In genomic region chr1:154117688-154118373, GRCm38 (mm10) we compare ENCODE assay signal across 9 mouse cellular contexts.
DNase-seq lines count a peak whose midpoint lies in the region; ATAC-seq lines count a peak whose summit lies in the region.
"Had no signal": no experiment of that assay in that cellular context is flagged by ENCODE, and none has a peak within 500 bp of the region (broad histone marks: within the 10 kb centered on the region; RNA-seq: fewer than 3 reads in every experiment).

No protein-coding gene starts in this region.

- no peaks in the 10 kb centered on the region for H3K27me3 ChIP-seq in embryonic facial prominence, embryonic 12.5 days
- no peaks in the 10 kb centered on the region for H3K27me3 ChIP-seq in heart, embryonic 11.5 days (ENCODE audit: control insufficient read depth, insufficient read depth, low read length)
- H3K27me3 ChIP-seq in liver, embryonic 11.5 days (replicated peaks; ENCODE audit: control insufficient read depth, insufficient read depth, low read length), result no peaks in the 10 kb centered on the region
- no peaks in the 10 kb centered on the region for H3K27me3 ChIP-seq in stomach, embryonic 14.5 days (ENCODE audit: control insufficient read depth, insufficient read depth, low read length)

- 0 out of 2 replicates have a peak, but pooled peaks have one; percentile 59 for ATAC-seq in embryonic facial prominence, embryonic 12.5 days (ENCODE audit: insufficient number of reproducible peaks, insufficient read depth, low FRiP score, low TSS enrichment)
- ATAC-seq in heart, embryonic 11.5 days (replicated peaks; ENCODE audit: insufficient number of reproducible peaks, low FRiP score, low TSS enrichment), result 0 out of 2 replicates have a peak, but pooled peaks have one; percentile 42
- ATAC-seq in liver, embryonic 11.5 days (replicated peaks; ENCODE audit: low FRiP score), result peak; percentile 78
- ATAC-seq in monocyte, adult 5-6 weeks (replicated peaks; ENCODE audit: insufficient number of reproducible peaks, low FRiP score, low TSS enrichment, poor library complexity, severe bottlenecking), result peak; percentile 55
- ATAC-seq in stomach, embryonic 14.5 days (ENCODE audit: insufficient number of reproducible peaks, insufficient read depth, low FRiP score, low read depth), result peak; percentile 60

- H3K9ac ChIP-seq in embryonic facial prominence, embryonic 12.5 days, result no peak overlapping the region
- 0 out of 2 replicates have a peak overlapping the region, but pooled peaks have one; percentile 34 for H3K9ac ChIP-seq in heart, embryonic 11.5 days (ENCODE audit: low read depth, low read length)
- H3K9ac ChIP-seq in liver, embryonic 11.5 days (ENCODE audit: low read depth, low read length), result peak overlapping the region; percentile 37; the same call in 1 of the 2 replicates
- peak overlapping the region; percentile 25 for H3K9ac ChIP-seq in stomach, embryonic 14.5 days (replicated peaks; ENCODE audit: low read depth, low read length)

- H3K9me3 ChIP-seq in embryonic facial prominence, embryonic 12.5 days, result no peaks in the 10 kb centered on the region
- H3K9me3 ChIP-seq in heart, embryonic 11.5 days (replicated peaks; ENCODE audit: control insufficient read depth, low read length), result no peaks in the 10 kb centered on the region
- no peaks in the 10 kb centered on the region for H3K9me3 ChIP-seq in liver, embryonic 11.5 days (ENCODE audit: control insufficient read depth, low read length)
- H3K9me3 ChIP-seq in stomach, embryonic 14.5 days (ENCODE audit: control insufficient read depth, low read depth, low read length), result no peaks in the 10 kb centered on the region

- H3K27ac ChIP-seq in embryonic facial prominence, embryonic 12.5 days, result peak overlapping the region; percentile 61; the same call in 1 of the 2 replicates
- no peak overlapping the region for H3K27ac ChIP-seq in heart, embryonic 11.5 days (ENCODE audit: low read depth, low read length)
- H3K27ac ChIP-seq in liver, embryonic 11.5 days (ENCODE audit: low read depth, low read length), result no peak overlapping the region
- H3K27ac ChIP-seq in stomach, embryonic 14.5 days (ENCODE audit: low read length), result no peak overlapping the region; the same call in 1 of the 2 replicates

- WGBS in embryonic facial prominence, embryonic 12.5 days, result 24% methylated on average over 17 of the region's 20 CpGs
- WGBS in heart, embryonic 11.5 days (ENCODE audit: insufficient replicate concordance), result 20% methylated on average over 19 of the region's 20 CpGs
- WGBS in liver, embryonic 11.5 days, result 26% methylated on average over 20 of the region's 20 CpGs
- 31% methylated on average over 20 of the region's 20 CpGs for WGBS in stomach, embryonic 14.5 days

- DNase-seq in layer of hippocampus, adult 11-12 months (ENCODE audit: low spot score), result peak; percentile 59
- no peak for DNase-seq in layer of hippocampus, adult 9-10 months (ENCODE audit: low spot score)
- DNase-seq in kidney, adult 9 months, result peak; percentile 72
- DNase-seq in liver, embryonic 11.5 days (ENCODE audit: low spot score), result peak; percentile 41

- H3K4me3 ChIP-seq in embryonic facial prominence, embryonic 12.5 days, result no peak overlapping the region
- H3K4me3 ChIP-seq in heart, embryonic 11.5 days (ENCODE audit: low read depth, low read length), result peak overlapping the region; percentile 14; the same call in 1 of the 2 replicates
- H3K4me3 ChIP-seq in liver, embryonic 11.5 days (ENCODE audit: low read depth, low read length), result no peak overlapping the region; the same call in 1 of the 2 replicates
- no peak overlapping the region for H3K4me3 ChIP-seq in stomach, embryonic 14.5 days (ENCODE audit: low read depth, low read length)
- H3K4me3 ChIP-seq: myocyte had no signal

- peaks cover 20% of the 10 kb centered on the region for H3K4me1 ChIP-seq in embryonic facial prominence, embryonic 12.5 days
- H3K4me1 ChIP-seq in heart, embryonic 11.5 days (ENCODE audit: control insufficient read depth, insufficient read depth, low read length), result peaks cover 11% of the 10 kb centered on the region
- H3K4me1 ChIP-seq in liver, embryonic 11.5 days (replicated peaks; ENCODE audit: control insufficient read depth, insufficient read depth, low read length), result peaks cover 9% of the 10 kb centered on the region
- peaks cover 11% of the 10 kb centered on the region; the same call in 1 of the 2 replicates for H3K4me1 ChIP-seq in stomach, embryonic 14.5 days (ENCODE audit: control insufficient read depth, insufficient read depth, low read length)

- peak overlapping the region; percentile 35 for H3K4me2 ChIP-seq in embryonic facial prominence, embryonic 12.5 days (replicated peaks)
- H3K4me2 ChIP-seq in heart, embryonic 11.5 days, result peak overlapping the region; percentile 57
- H3K4me2 ChIP-seq in liver, embryonic 11.5 days, result peak overlapping the region; percentile 57
- peak overlapping the region; percentile 29 for H3K4me2 ChIP-seq in stomach, embryonic 14.5 days (replicated peaks; ENCODE audit: low read depth, low read length)

- H3K36me3 ChIP-seq in embryonic facial prominence, embryonic 12.5 days, result no peaks in the 10 kb centered on the region
- H3K36me3 ChIP-seq in heart, embryonic 11.5 days (ENCODE audit: control insufficient read depth, insufficient read depth, low read length), result no peaks in the 10 kb centered on the region
- no peaks in the 10 kb centered on the region for H3K36me3 ChIP-seq in liver, embryonic 11.5 days (ENCODE audit: control insufficient read depth, insufficient read depth, low read length)
- no peaks in the 10 kb centered on the region for H3K36me3 ChIP-seq in stomach, embryonic 14.5 days (ENCODE audit: control insufficient read depth, insufficient read depth, low read length)
